Mouse (Mus musculus): ENCODE measurements at regions not wholly inside any gene's neighbourhood (a gene's known extent, or its start where the extent isn't known, plus 50 kb on each side); places are given as distances from the start of the nearest gene placed in this dataset.
"Not testable (repeated sequence)": the region's sequence is repeated elsewhere in the genome, so short reads cannot be mapped to it uniquely, and the experiment has no call there.

- not testable (repeated sequence) for DNase-seq (ENCODE audit: low spot score in 2 of 2)
Observed at GRCm38 (mm10) chr1:176504731-176505130, 229.6 kb upstream of the Pld5 start.

GRCm38 (mm10) chr1:176499010-176499650 lies 224.0 kb upstream of the Pld5 start:
- DNase-seq (ENCODE audit: low spot score in 2 of 2): no peak

- DNase-seq (ENCODE audit: low spot score in 2 of 2): no peak
Observed at GRCm38 (mm10) chr1:176468560-176468959, 193.4 kb upstream of the Pld5 start.

GRCm38 (mm10) chr1:176462125-176462524 lies 187.0 kb upstream of the Pld5 start:
- no peak for DNase-seq (ENCODE audit: low spot score in 2 of 2)

- no peak for DNase-seq (ENCODE audit: low spot score in 2 of 2)
Observed at GRCm38 (mm10) chr1:176446735-176447134, 171.6 kb upstream of the Pld5 start.

- no peak for DNase-seq (ENCODE audit: low spot score in 2 of 2)
Observed at GRCm38 (mm10) chr1:176443712-176444111, 168.6 kb upstream of the Pld5 start.

GRCm38 (mm10) chr1:176440254-176440653 lies 165.1 kb upstream of the Pld5 start:
- no peak for DNase-seq (ENCODE audit: low spot score in 2 of 2)

- no peak for DNase-seq (ENCODE audit: low spot score in 2 of 2)
Observed at GRCm38 (mm10) chr1:176427835-176428234, 152.7 kb upstream of the Pld5 start.

- no peak for DNase-seq (ENCODE audit: low spot score in 2 of 2)
Observed at GRCm38 (mm10) chr1:176427046-176427445, 151.9 kb upstream of the Pld5 start.

GRCm38 (mm10) chr1:176417251-176417650 lies 142.1 kb upstream of the Pld5 start:
- DNase-seq (ENCODE audit: low spot score in 2 of 2): no peak

GRCm38 (mm10) chr1:176404128-176404527 lies 129.0 kb upstream of the Pld5 start:
- DNase-seq (ENCODE audit: low spot score in 2 of 2): no peak

GRCm38 (mm10) chr1:176379645-176380044 lies 104.5 kb upstream of the Pld5 start:
- no peak for DNase-seq (ENCODE audit: low spot score in 2 of 2)

- DNase-seq (ENCODE audit: low spot score in 2 of 2): no peak
Observed at GRCm38 (mm10) chr1:176366900-176367299, 91.8 kb upstream of the Pld5 start.

GRCm38 (mm10) chr1:176360957-176361356 lies 85.8 kb upstream of the Pld5 start:
- no peak for DNase-seq (ENCODE audit: low spot score in 2 of 2)

GRCm38 (mm10) chr1:176359992-176360724 lies 85.0 kb upstream of the Pld5 start:
- DNase-seq (ENCODE audit: low spot score in 2 of 2): no peak

GRCm38 (mm10) chr1:176355342-176355741 lies 80.2 kb upstream of the Pld5 start:
- peak; percentile 30 to 39 for DNase-seq (ENCODE audit: low spot score in 2 of 2)

GRCm38 (mm10) chr1:176354898-176355297 lies 79.8 kb upstream of the Pld5 start:
- no peak for DNase-seq (ENCODE audit: low spot score in 2 of 2)

- DNase-seq (ENCODE audit: low spot score in 2 of 2): no peak
Observed at GRCm38 (mm10) chr1:176352706-176353105, 77.6 kb upstream of the Pld5 start.

GRCm38 (mm10) chr1:176349909-176350495 lies 74.9 kb upstream of the Pld5 start:
- DNase-seq (ENCODE audit: low spot score in 2 of 2): no peak

- no peak for DNase-seq (ENCODE audit: low spot score in 2 of 2)
Observed at GRCm38 (mm10) chr1:176348129-176348528, 73.0 kb upstream of the Pld5 start.

- no peak for DNase-seq (ENCODE audit: low spot score in 2 of 2)
Observed at GRCm38 (mm10) chr1:176331344-176331743, 56.2 kb upstream of the Pld5 start.

All from left cerebral cortex, adult 8-10 months (tissue).